Mouse (Mus musculus): ENCODE data around the gene Usp47.

GRCm38 (mm10) chr7:112155194-112155593 lies 131.9 kb downstream of the Usp47 start:
- TF ChIP-seq CTCF (IDR thresholded peaks at IDR 0.05; ENCODE audit: insufficient read depth, low read length): no peak
- TF ChIP-seq POLR2A (IDR thresholded peaks at IDR 0.05; ENCODE audit: borderline replicate concordance, extremely low read depth, low read depth, low read length): no peak
